Mouse (Mus musculus) spleen, adult 2 months (tissue): ENCODE data around the gene Brdt. TPM values are rescaled to one million over a fixed set of nuclear protein-coding genes. Genes with fewer than 3 reads are reported as not detected.
"Not testable (repeated sequence)": the region's sequence is repeated elsewhere in the genome, so short reads cannot be mapped to it uniquely, and the experiment has no call there.

ENCODE experiments used
- DNase-seq, 2 experiments: peaks; one replicate each; pipeline versions ENCODE4 v3.0.0 to v3.0.0-alpha.2; 2012 to 2021; ENCODE audit warnings: low spot score in 2 of 2, low read depth in 1 of 2
- H3K27ac ChIP-seq: fragments of 200-500 bp; 2 replicates; pipeline ENCODE4 v1.5.1; 2012; ENCODE audit warnings: low read length, inconsistent platforms; ENCODE audit not compliant: insufficient read depth
- H3K27me3 ChIP-seq: fragments of 200-500 bp; 2 replicates; pipeline ENCODE4 v1.6.1; 2012; ENCODE audit warnings: mild to moderate bottlenecking, moderate library complexity, low read length, inconsistent platforms; ENCODE audit not compliant: control insufficient read depth, insufficient read depth
- H3K36me3 ChIP-seq: fragments of 200-500 bp; 2 replicates; pipeline ENCODE4 v1.6.1; 2012; ENCODE audit warnings: mild to moderate bottlenecking, low read length, inconsistent platforms; ENCODE audit not compliant: control insufficient read depth, insufficient read depth
- H3K4me1 ChIP-seq: fragments of 200-500 bp; 2 replicates; pipeline ENCODE4 v1.6.1; 2011; ENCODE audit warnings: inconsistent platforms; ENCODE audit not compliant: control insufficient read depth, insufficient read depth, insufficient read length
- H3K4me3 ChIP-seq: fragments of 200-500 bp; 2 replicates; pipeline ENCODE4 v1.5.1; 2011; ENCODE audit warnings: mild to moderate bottlenecking, inconsistent platforms; ENCODE audit not compliant: insufficient read depth, insufficient read length; ENCODE audit errors: extremely low read depth
- CTCF ChIP-seq: fragments of 200-500 bp; IDR thresholded peaks from 2 replicates; pipeline ENCODE4 v1.5.1; 2011; ENCODE audit warnings: mild to moderate bottlenecking, inconsistent platforms; ENCODE audit not compliant: insufficient read depth, insufficient read length, insufficient replicate concordance; ENCODE audit errors: extremely low read depth
- POLR2A ChIP-seq: fragments of 200-500 bp; IDR thresholded peaks from 2 replicates; pipeline ENCODE4 v1.6.1; 2011; ENCODE audit warnings: low read depth, low read length, inconsistent platforms
- WGBS: fragments of 180-500 bp; shearing (Covaris S2); methylation state at CpG from one replicate; pipeline ENCODE4 v1.1.7; 2018; 5-methylcytosine and 5-hydroxymethylcytosine counted together
- polyA plus RNA-seq: library from polyadenylated mRNA; depleted of rRNA; stranded (reverse); fragments of >200 nt; gene quantifications from 2 replicates; pipeline ENCODE4 v1.2.3, GENCODE M21; 2012

Brdt gene
- polyA plus RNA-seq, 1 experiment, result 0.39 TPM

DNA sequence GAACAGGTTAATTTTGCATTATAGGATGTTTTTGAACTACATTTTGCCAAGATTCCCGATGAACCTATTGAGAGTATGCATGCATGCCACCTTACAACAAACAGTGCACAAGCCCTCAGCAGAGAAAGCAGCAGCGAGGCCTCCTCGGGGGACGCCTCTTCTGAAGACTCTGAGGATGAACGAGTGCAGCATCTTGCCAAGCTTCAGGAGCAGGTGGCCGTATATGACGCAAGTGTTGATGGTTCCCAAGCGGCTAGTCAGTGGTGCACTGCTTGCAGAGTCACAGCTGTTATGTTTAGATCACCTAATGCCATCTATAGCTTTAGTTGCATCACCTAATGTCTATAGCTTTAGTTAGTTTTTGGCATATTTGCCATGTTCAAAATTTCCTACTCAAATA, 26.8 kb downstream of the Brdt start:
- Histone ChIP-seq H3K27me3 (no peaks in the 10 kb centered on the region), H3K36me3 (no peaks in the 10 kb centered on the region), H3K27ac (no peak overlapping the region), H3K4me1 (no peaks in the 10 kb centered on the region), H3K4me3 (no peak overlapping the region)
- no peak for TF ChIP-seq POLR2A
- no peak for TF ChIP-seq CTCF
- WGBS, result 90% methylated on average over 8 of the region's 8 CpGs
- no peak for DNase-seq

DNA sequence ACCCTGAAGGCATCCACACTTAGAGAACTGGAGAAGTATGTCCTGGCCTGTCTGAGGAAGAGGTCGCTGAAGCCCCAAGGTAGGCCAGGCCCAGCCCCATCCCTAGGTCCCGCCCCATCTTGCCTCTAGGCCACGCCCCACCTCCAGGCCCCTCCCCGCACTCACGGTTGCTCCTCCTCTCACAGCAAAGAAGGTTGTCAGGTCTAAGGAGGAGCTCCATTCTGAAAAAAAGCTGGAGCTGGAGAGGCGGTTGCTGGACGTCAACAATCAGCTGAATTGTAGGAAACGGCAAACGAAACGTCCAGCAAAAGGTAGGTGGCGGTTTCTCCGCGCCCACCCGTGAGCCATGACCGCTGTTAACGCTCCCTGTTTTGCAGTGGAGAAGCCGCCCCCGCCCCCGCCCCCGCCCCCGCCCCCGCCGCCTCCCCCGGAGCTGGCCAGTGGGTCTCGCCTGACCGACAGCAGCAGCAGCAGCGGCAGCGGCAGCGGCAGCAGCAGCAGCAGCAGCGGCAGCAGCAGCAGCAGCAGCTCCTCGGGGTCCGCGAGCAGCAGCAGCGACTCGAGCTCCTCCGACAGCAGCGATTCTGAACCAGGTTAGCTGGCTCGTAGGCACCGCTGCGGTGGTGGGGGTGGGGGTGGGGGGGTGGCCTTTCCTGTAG, 28.6 kb downstream of the Brdt start:
- Histone ChIP-seq H3K36me3 (no peaks in the 10 kb centered on the region), H3K4me1 (no peaks in the 10 kb centered on the region), H3K27ac (no peak overlapping the region), H3K27me3 (no peaks in the 10 kb centered on the region), H3K4me3 (peak overlapping the region; percentile 75)
- TF ChIP-seq CTCF (no peak), POLR2A (no peak)
- WGBS, result 1% methylated on average over 31 of the region's 40 CpGs
- DNase-seq, result peak; percentile 73 to 87

DNA sequence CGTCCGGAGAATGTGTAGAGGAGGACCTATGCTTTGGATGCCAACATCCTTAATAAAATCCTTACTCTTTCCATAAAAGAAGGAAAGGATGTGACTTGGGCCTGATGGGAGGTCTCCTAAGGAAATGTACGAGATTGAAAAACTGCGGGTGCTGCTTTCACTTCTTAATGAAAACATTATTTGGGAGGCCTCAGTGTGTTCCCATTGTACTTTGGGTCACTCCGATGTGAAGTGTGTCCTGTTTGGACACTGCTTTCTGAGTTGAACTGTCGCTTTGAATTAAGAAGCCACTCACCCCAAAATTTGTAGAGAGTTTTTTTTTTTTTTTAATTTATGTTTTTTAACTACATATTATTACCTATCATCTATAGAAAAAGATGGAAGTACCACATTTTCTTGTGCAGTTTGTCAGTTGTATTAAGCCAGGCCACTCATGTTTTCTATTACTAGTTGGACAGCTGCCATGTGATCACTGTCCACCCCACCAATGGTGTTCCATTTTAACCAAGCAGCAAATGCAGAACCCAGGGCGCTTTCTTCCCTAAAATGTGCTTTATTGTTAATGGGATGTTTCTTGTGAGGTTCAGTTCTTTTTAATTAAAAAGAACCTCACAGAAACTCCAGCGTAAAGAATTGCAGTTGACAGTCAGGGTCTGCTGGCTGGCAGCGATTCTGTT, 29.2 kb downstream of the Brdt start:
- Histone ChIP-seq H3K36me3 (no peaks in the 10 kb centered on the region), H3K27me3 (no peaks in the 10 kb centered on the region), H3K4me1 (no peaks in the 10 kb centered on the region), H3K27ac (no peak overlapping the region), H3K4me3 (peak overlapping the region; percentile 75)
- no peak for TF ChIP-seq CTCF
- TF ChIP-seq POLR2A, result no peak
- WGBS, result 33% methylated on average over 9 of the region's 9 CpGs
- no peak for DNase-seq

DNA sequence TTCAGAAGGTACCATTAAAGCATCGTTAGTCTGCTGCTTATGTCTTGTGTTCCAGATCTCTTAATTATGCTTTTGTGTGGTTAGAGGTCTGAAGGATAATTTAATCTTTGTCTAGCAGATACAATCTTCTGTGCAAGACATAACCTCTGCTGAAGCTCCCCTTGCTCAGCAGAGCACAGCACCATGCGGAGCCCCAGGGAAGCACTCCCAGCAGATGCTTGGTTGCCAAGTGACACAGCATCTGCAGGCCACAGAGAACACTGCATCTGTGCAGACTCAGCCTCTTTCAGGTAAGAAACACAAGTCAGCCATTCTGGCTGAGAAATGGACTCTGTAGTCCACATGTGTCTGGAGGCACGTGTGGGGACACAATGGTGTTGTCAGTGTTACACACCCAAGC, 39.1 kb downstream of the Brdt start:
- H3K27me3 ChIP-seq, result no peaks in the 10 kb centered on the region
- 89% methylated on average over 3 of the region's 3 CpGs for WGBS

DNA sequence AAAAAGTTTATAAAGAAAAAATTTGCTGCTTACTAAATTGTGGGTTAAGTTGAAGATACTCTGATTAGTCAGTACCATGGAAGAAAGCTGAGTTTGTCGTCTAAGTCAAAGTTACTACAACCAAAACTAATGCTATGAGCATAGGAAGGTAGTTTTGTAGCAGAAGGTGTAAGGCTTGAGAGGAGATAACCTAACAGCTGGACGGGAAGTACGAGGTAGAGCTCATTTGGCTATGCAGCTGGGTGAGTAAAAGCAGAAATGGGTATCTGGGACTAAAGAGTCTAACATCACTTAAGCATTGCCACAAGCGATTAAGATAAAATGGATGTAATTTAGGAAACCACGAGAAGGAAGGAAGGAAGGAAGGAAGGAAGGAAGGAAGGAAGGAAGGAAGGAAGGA, 40.4 kb downstream of the Brdt start:
- Histone ChIP-seq H3K27me3 (no peaks in the 10 kb centered on the region), H3K36me3 (no peaks in the 10 kb centered on the region), H3K4me3 (no peak overlapping the region), H3K4me1 (0 out of 2 replicates have a peak, but pooled peaks cover 2% of the 10 kb centered on the region), H3K27ac (no peak overlapping the region)
- TF ChIP-seq CTCF (no peak), POLR2A (no peak)
- WGBS, result 84% methylated on average over 5 of the region's 5 CpGs
- no peak for DNase-seq

More for the DNA sequence above, 39.1 kb downstream of the Brdt start:
- no peaks in the 10 kb centered on the region for H3K36me3 ChIP-seq
- DNase-seq, result no peak
- no peak overlapping the region for H3K4me3 ChIP-seq
- TF ChIP-seq POLR2A (no peak), CTCF (no peak)
- 0 out of 2 replicates have a peak, but pooled peaks cover 2% of the 10 kb centered on the region for H3K4me1 ChIP-seq
- no peak overlapping the region for H3K27ac ChIP-seq

DNA sequence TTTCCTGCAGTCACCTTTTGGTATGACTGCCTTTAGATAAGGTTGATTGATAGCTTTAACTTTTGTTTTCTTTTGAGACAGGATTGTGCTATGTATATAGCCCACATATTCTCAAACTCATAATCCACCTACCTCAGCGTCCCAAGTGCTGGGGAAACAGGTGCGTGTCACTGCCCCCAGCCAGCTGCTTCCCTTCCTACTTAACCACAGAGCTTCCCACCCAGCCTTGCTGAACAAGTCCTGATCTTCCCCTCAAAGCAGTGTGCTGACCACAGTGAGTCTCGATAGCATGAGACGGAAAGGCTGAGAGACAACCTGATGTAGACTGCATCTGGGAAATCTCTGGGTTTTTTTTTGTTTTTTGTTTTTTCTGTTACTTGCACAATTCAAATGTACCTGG, 42.3 kb downstream of the Brdt start:
- Histone ChIP-seq H3K4me3 (no peak overlapping the region), H3K27me3 (no peaks in the 10 kb centered on the region), H3K4me1 (0 out of 2 replicates have a peak, but pooled peaks cover 2% of the 10 kb centered on the region), H3K27ac (no peak overlapping the region), H3K36me3 (no peaks in the 10 kb centered on the region)
- TF ChIP-seq POLR2A, result no peak
- no peak for TF ChIP-seq CTCF
- 15% methylated on average over 4 of the region's 4 CpGs for WGBS
- no peak for DNase-seq

DNA sequence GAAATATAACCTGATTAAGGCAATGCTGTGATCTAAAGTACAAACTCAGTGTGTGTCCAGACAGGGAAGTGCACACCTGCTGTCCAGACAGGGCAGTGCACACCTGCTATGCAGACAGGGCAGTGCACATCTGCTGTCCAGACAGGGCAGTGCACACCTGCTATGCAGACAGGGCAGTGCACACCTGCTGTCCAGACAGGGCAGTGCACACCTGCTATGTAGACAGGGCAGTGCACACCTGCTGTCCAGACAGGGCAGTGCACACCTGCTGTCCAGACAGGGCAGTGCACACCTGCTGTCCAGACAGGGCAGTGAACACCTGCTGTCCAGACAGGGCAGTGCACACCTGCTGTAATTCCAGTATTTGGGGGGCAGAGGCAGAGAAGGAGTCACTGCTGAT, 55.5 kb downstream of the Brdt start:
- not testable (repeated sequence) for H3K36me3 ChIP-seq, H3K27me3 ChIP-seq, H3K4me3 ChIP-seq, H3K4me1 ChIP-seq, DNase-seq, H3K27ac ChIP-seq
